Mouse (Mus musculus) liver, embryonic 13.5 days (tissue): ENCODE data around the gene BC025920. TPM values are rescaled to one million over a fixed set of nuclear protein-coding genes. Genes with fewer than 3 reads are reported as not detected.
A peak's percentile ranks its signal among the peaks of the same experiment; 100 is the strongest.

Experiments
- ATAC-seq: fragments of 200-750 bp; cut with Nextera tagmentation; 2 replicates; pipeline ENCODE4 v1.8.0; 2017; ENCODE audit warnings: low read depth, mild to moderate bottlenecking, moderate number of reproducible peaks, moderate library complexity
- DNase-seq: peaks from one replicate; pipeline ENCODE4 v3.0.0; 2022
- H3K27ac ChIP-seq: fragments of 300-500 bp; sonication (generic); 2 replicates; pipeline ENCODE4 v1.5.1; 2015; ENCODE audit warnings: moderate library complexity, mild to moderate bottlenecking, inconsistent platforms
- H3K27me3 ChIP-seq: fragments of 300-500 bp; sonication (generic); 2 replicates; pipeline ENCODE4 v1.6.1; 2015; ENCODE audit warnings: mild to moderate bottlenecking, inconsistent platforms
- H3K36me3 ChIP-seq: fragments of 300-500 bp; sonication (generic); 2 replicates; pipeline ENCODE4 v1.6.1; 2015; ENCODE audit warnings: mild to moderate bottlenecking, inconsistent platforms
- H3K4me1 ChIP-seq: fragments of 300-500 bp; sonication (generic); replicated peaks from 2 replicates; pipeline ENCODE4 v1.6.1; 2015; ENCODE audit warnings: inconsistent platforms
- H3K4me2 ChIP-seq: fragments of 300-500 bp; sonication (generic); 2 replicates; pipeline ENCODE4 v1.6.1; 2015; ENCODE audit warnings: inconsistent platforms, mild to moderate bottlenecking, moderate library complexity
- H3K4me3 ChIP-seq: fragments of 300-500 bp; sonication (generic); replicated peaks from 2 replicates; pipeline ENCODE4 v1.5.1; 2015; ENCODE audit warnings: mild to moderate bottlenecking, inconsistent platforms
- H3K9ac ChIP-seq: fragments of 300-500 bp; sonication (generic); 2 replicates; pipeline ENCODE4 v1.6.1; 2015; ENCODE audit warnings: mild to moderate bottlenecking, inconsistent platforms
- H3K9me3 ChIP-seq: fragments of 300-500 bp; sonication (generic); replicated peaks from 2 replicates; pipeline ENCODE4 v1.6.1; 2016; ENCODE audit warnings: inconsistent platforms
- WGBS: fragments of 180-500 bp; shearing (Covaris S2); methylation state at CpG from one replicate; pipeline ENCODE4 v1.1.7; 2015; ENCODE audit not compliant: insufficient replicate concordance; 5-methylcytosine and 5-hydroxymethylcytosine counted together
- polyA plus RNA-seq: library from polyadenylated mRNA; unstranded; fragments of >200 nt; fragmentation: Nextera tagmentation; extraction: Ambion mirVana; gene quantifications from 2 replicates; pipeline ENCODE4 v1.2.1, GENCODE M21; 2015

BC025920 gene
- polyA plus RNA-seq, 1 experiment from 2014 or later = 0.56 TPM

GRCm38 (mm10) chr10:81565257-81566228 is 40.5 kb upstream of the BC025920 start:
- Histone ChIP-seq H3K4me2 (no peak overlapping the region), H3K27me3 (peaks cover 9% of the 10 kb centered on the region; the same call in 1 of the 2 replicates), H3K4me1 (peaks cover 90% of the 10 kb centered on the region), H3K36me3 (peaks cover 51% of the 10 kb centered on the region), H3K27ac (no peak overlapping the region), H3K4me3 (no peak overlapping the region), H3K9me3 (no peaks in the 10 kb centered on the region), H3K9ac (no peak overlapping the region)
- DNase-seq (no peak), ATAC-seq (no peak)
- WGBS = 70% methylated on average over 20 of the region's 20 CpGs

GRCm38 (mm10) chr10:81568381-81569191 is 37.5 kb upstream of the BC025920 start:
- Histone ChIP-seq H3K4me2 (no peak overlapping the region), H3K4me1 (peaks cover 83% of the 10 kb centered on the region), H3K36me3 (peaks cover 29% of the 10 kb centered on the region), H3K27ac (peak overlapping the region; percentile 41), H3K9me3 (no peaks in the 10 kb centered on the region), H3K27me3 (peaks cover 22% of the 10 kb centered on the region), H3K9ac (no peak overlapping the region), H3K4me3 (no peak overlapping the region)
- ATAC-seq (no peak), DNase-seq (no peak)
- WGBS = 29% methylated on average over 16 of the region's 16 CpGs

GRCm38 (mm10) chr10:81569507-81570237 is 36.4 kb upstream of the BC025920 start:
- Histone ChIP-seq H3K9me3 (no peaks in the 10 kb centered on the region), H3K27me3 (peaks cover 33% of the 10 kb centered on the region), H3K4me3 (no peak overlapping the region), H3K27ac (peak overlapping the region; percentile 41; the same call in 1 of the 2 replicates), H3K4me1 (peaks cover 83% of the 10 kb centered on the region), H3K4me2 (no peak overlapping the region), H3K36me3 (peaks cover 20% of the 10 kb centered on the region), H3K9ac (0 out of 2 replicates have a peak overlapping the region, but pooled peaks have one; percentile 72)
- DNase-seq = no peak
- ATAC-seq = no peak
- 64% methylated on average over 9 of the region's 9 CpGs for WGBS

GRCm38 (mm10) chr10:81570238-81570800 is 35.8 kb upstream of the BC025920 start:
- no peak for DNase-seq
- WGBS = 13% methylated on average over 10 of the region's 11 CpGs
- Histone ChIP-seq H3K36me3 (peaks cover 14% of the 10 kb centered on the region), H3K9ac (peak overlapping the region; percentile 72), H3K4me2 (peak overlapping the region; percentile 78), H3K9me3 (no peaks in the 10 kb centered on the region), H3K4me3 (peak overlapping the region; percentile 66), H3K27ac (peak overlapping the region; percentile 76), H3K4me1 (peaks cover 83% of the 10 kb centered on the region), H3K27me3 (peaks cover 39% of the 10 kb centered on the region)
- no peak for ATAC-seq

- ATAC-seq = peak; percentile 19
- H3K36me3 ChIP-seq = peaks cover 7% of the 10 kb centered on the region
- H3K4me3 ChIP-seq = peak overlapping the region; percentile 66
- H3K27ac ChIP-seq = peak overlapping the region; percentile 76
- under 1% methylated on average over 34 of the region's 34 CpGs for WGBS
- H3K27me3 ChIP-seq = peaks cover 46% of the 10 kb centered on the region
- H3K4me1 ChIP-seq = peaks cover 83% of the 10 kb centered on the region
- DNase-seq = peak; percentile 83
- H3K4me2 ChIP-seq = peak overlapping the region; percentile 78
- no peaks in the 10 kb centered on the region for H3K9me3 ChIP-seq
- H3K9ac ChIP-seq = peak overlapping the region; percentile 72
Observed at GRCm38 (mm10) chr10:81570831-81571500, 35.1 kb upstream of the BC025920 start.

- Histone ChIP-seq H3K27ac (peak overlapping the region; percentile 76), H3K36me3 (peaks cover 2% of the 10 kb centered on the region; the same call in 1 of the 2 replicates), H3K27me3 (peaks cover 51% of the 10 kb centered on the region), H3K4me3 (peak overlapping the region; percentile 66), H3K9me3 (no peaks in the 10 kb centered on the region), H3K4me2 (peak overlapping the region; percentile 78), H3K4me1 (peaks cover 82% of the 10 kb centered on the region), H3K9ac (peak overlapping the region; percentile 72)
- 0% methylated on average over 18 of the region's 18 CpGs for WGBS
- DNase-seq = peak; percentile 94
- ATAC-seq = peak; percentile 85
Observed at GRCm38 (mm10) chr10:81571501-81571876, 34.6 kb upstream of the BC025920 start.

- WGBS = 12% methylated on average over 9 of the region's 9 CpGs
- DNase-seq (no peak), ATAC-seq (peak; percentile 0; the same call in 1 of the 2 replicates)
- Histone ChIP-seq H3K4me3 (peak overlapping the region; percentile 66), H3K27ac (peak overlapping the region; percentile 71), H3K36me3 (no peaks in the 10 kb centered on the region), H3K9me3 (no peaks in the 10 kb centered on the region), H3K9ac (peak overlapping the region; percentile 59), H3K27me3 (peaks cover 58% of the 10 kb centered on the region), H3K4me2 (peak overlapping the region; percentile 78), H3K4me1 (peaks cover 81% of the 10 kb centered on the region)
Observed at GRCm38 (mm10) chr10:81572133-81572671, 33.9 kb upstream of the BC025920 start.

GRCm38 (mm10) chr10:81572975-81573374 is 33.1 kb upstream of the BC025920 start:
- Histone ChIP-seq H3K4me3 (peak overlapping the region; percentile 66), H3K4me2 (peak overlapping the region; percentile 78), H3K9ac (peak overlapping the region; percentile 59; the same call in 1 of the 2 replicates), H3K4me1 (peaks cover 76% of the 10 kb centered on the region), H3K27ac (peak overlapping the region; percentile 71), H3K9me3 (no peaks in the 10 kb centered on the region), H3K36me3 (no peaks in the 10 kb centered on the region), H3K27me3 (peaks cover 66% of the 10 kb centered on the region)
- DNase-seq = peak; percentile 71
- WGBS = 8% methylated on average over 9 of the region's 9 CpGs
- ATAC-seq = peak; percentile 78

- DNase-seq (no peak), ATAC-seq (no peak)
- peak within 1 kb of the TSS; percentile 59 for H3K4me3 ChIP-seq
- peaks cover 63% of the 10 kb centered on the region for H3K4me1 ChIP-seq
- H3K36me3 ChIP-seq = no peaks in the 10 kb centered on the region
- H3K4me2 ChIP-seq = peak within 1 kb of the TSS; percentile 78
- no peaks in the 10 kb centered on the region for H3K9me3 ChIP-seq
- peak within 1 kb of the TSS; percentile 57 for H3K9ac ChIP-seq
- H3K27ac ChIP-seq = peak within 1 kb of the TSS; percentile 16; the same call in 1 of the 2 replicates
- peaks cover 68% of the 10 kb centered on the region for H3K27me3 ChIP-seq
- WGBS = 16% methylated on average over 10 of the region's 10 CpGs
Observed at GRCm38 (mm10) chr10:81574081-81575056, 31.7 kb upstream of the BC025920 start, which contains the start of gene Tle2. TSS of gene Tle2 (plus strand) at chr10:81574561.
